Mouse (Mus musculus) midbrain, postnatal 0 days (tissue): ENCODE results near the gene Zfc3h1. TPM values are rescaled to one million over a fixed set of nuclear protein-coding genes. Genes with fewer than 3 reads are reported as not detected.

Source experiments
- ATAC-seq: fragments of 200-750 bp; cut with Nextera tagmentation; 2 replicates; pipeline ENCODE4 v1.8.0; 2017; ENCODE audit warnings: moderate number of reproducible peaks, mild to moderate bottlenecking, moderate TSS enrichment, moderate library complexity; ENCODE audit not compliant: low FRiP score
- DNase-seq: peaks from one replicate; pipeline ENCODE4 v3.0.0-alpha.2; 2015; ENCODE audit warnings: low spot score
- H3K27ac ChIP-seq: fragments of 300-500 bp; sonication (generic); 2 replicates; pipeline ENCODE4 v1.5.1; 2014; ENCODE audit warnings: low read depth, mild to moderate bottlenecking, low read length, mixed read lengths
- H3K27me3 ChIP-seq: fragments of 300-500 bp; sonication (generic); 2 replicates; pipeline ENCODE4 v1.6.1; 2014; ENCODE audit warnings: low read length, control low read depth, mixed read lengths; ENCODE audit not compliant: insufficient read depth
- H3K36me3 ChIP-seq: fragments of 300-500 bp; sonication (generic); 2 replicates; pipeline ENCODE4 v1.6.1; 2014; ENCODE audit warnings: low read length, control low read depth, mixed read lengths; ENCODE audit not compliant: insufficient read depth
- H3K4me1 ChIP-seq: fragments of 300-500 bp; sonication (generic); 2 replicates; pipeline ENCODE4 v1.6.1; 2014; ENCODE audit warnings: mild to moderate bottlenecking, control low read depth, antibody characterized with exemption, low read length, mixed read lengths; ENCODE audit not compliant: insufficient read depth
- H3K4me2 ChIP-seq: fragments of 300-500 bp; sonication (generic); 2 replicates; pipeline ENCODE4 v1.6.1; 2014; ENCODE audit warnings: low read depth, mild to moderate bottlenecking, low read length, mixed read lengths; ENCODE audit not compliant: poor library complexity, severe bottlenecking
- H3K4me3 ChIP-seq: fragments of 300-500 bp; sonication (generic); 2 replicates; pipeline ENCODE4 v1.5.1; 2014; ENCODE audit warnings: low read depth, mild to moderate bottlenecking, low read length, moderate library complexity
- H3K9ac ChIP-seq: fragments of 300-500 bp; sonication (generic); replicated peaks from 2 replicates; pipeline ENCODE4 v1.6.1; 2014; ENCODE audit warnings: mild to moderate bottlenecking, low read length, moderate library complexity, mixed read lengths; ENCODE audit not compliant: poor library complexity, severe bottlenecking
- H3K9me3 ChIP-seq: fragments of 300-500 bp; sonication (generic); 2 replicates; pipeline ENCODE4 v1.6.1; 2016; ENCODE audit warnings: low read length, control low read depth
- CTCF ChIP-seq: IDR thresholded peaks from 2 replicates; pipeline ENCODE4 v1.5.1; 2016; ENCODE audit warnings: antibody characterized with exemption, mild to moderate bottlenecking
- WGBS: fragments of 180-500 bp; shearing (Covaris S2); extraction: QIAGEN DNeasy Blood & Tissue Kit; methylation state at CpG from one replicate; pipeline ENCODE4 v1.1.7; 2014; 5-methylcytosine and 5-hydroxymethylcytosine counted together
- polyA plus RNA-seq: library from polyadenylated mRNA; unstranded; fragments of >200 nt; fragmentation: Nextera tagmentation; extraction: Ambion mirVana; gene quantifications from 2 replicates; pipeline ENCODE4 v1.2.1, GENCODE M21; 2015
- total RNA-seq: library from RNA; depleted of rRNA; stranded (reverse); fragments of >200 nt; gene quantifications from 2 replicates; pipeline ENCODE4 v1.2.3, GENCODE M21; 2014; rRNA removed

The Zfc3h1 gene
- 43.2 and 50.1 TPM in 2 replicates for total RNA-seq
- polyA plus RNA-seq, result 8.1 and 10.6 TPM in 2 replicates

DNA sequence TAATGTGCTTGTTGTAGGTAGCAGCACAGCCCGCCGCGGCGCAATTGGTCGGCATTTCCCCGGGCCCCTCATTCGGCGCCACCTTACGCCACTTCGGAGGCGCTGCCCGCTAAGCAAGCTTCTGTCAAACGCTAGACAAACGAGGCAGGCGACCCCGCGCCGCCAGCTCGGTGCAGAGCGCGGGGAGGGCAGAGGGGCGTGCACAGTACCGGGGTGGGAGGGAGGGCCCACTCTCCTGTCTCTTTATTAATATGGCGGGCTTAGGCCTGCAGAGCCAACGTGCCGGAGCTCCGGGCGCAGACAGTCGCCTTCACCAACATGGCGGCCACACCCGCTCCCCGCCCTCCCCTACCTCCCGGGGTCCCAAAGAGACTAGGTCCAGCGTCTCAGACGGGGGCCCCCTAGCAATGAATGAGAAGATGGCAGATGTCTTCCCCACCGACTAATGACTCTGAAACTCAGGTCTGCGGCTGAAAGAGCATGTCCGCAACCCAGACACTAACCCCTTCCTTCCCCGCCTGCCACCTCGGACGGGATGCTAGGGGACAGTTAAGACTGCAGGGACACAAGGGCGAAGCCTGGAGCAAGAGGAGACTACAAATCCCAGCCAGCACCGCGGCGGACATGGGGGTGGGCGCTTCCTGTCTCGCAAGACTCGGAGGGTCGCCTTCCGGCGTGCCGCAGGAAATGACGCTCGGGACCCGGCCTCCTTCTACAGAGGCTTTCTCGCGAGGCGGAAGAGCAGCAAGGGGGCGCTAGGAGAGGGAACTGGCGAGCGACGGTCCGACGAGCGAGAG, at the start of gene Zfc3h1, which contains the start of gene Thap2:
TSS of gene Zfc3h1 (plus strand) at position 739 of the 797 bp plus-strand sequence.
TSS of gene Thap2 (minus strand) at position 223 of the 797 bp plus-strand sequence.
- H3K27me3 ChIP-seq, result no peaks in the 10 kb centered on the region
- no peaks in the 10 kb centered on the region for H3K9me3 ChIP-seq
- peak within 1 kb of the TSS; percentile 71 for H3K4me2 ChIP-seq
- under 1% methylated on average over 62 of the region's 65 CpGs for WGBS
- peak within 1 kb of the TSS; percentile 97 for H3K27ac ChIP-seq
- H3K4me1 ChIP-seq, result peaks cover 11% of the 10 kb centered on the region
- peak within 1 kb of the TSS; percentile 87 for H3K9ac ChIP-seq
- ATAC-seq (peak; percentile 97), DNase-seq (peak; percentile 99)
- TF ChIP-seq CTCF, result peak; percentile 86
- no peaks in the 10 kb centered on the region for H3K36me3 ChIP-seq
- H3K4me3 ChIP-seq, result peak within 1 kb of the TSS; percentile 89

GRCm38 (mm10) chr10:115336901-115337300, 47.9 kb upstream of the Zfc3h1 start:
- H3K36me3 ChIP-seq, result peaks cover 11% of the 10 kb centered on the region
- no peak for TF ChIP-seq CTCF
- no peak overlapping the region for H3K4me3 ChIP-seq
- no peaks in the 10 kb centered on the region for H3K4me1 ChIP-seq
- ATAC-seq, result no peak
- no peak overlapping the region for H3K9ac ChIP-seq
- DNase-seq, result no peak
- H3K27me3 ChIP-seq, result no peaks in the 10 kb centered on the region
- WGBS, result 85% methylated on average over 4 of the region's 4 CpGs
- no peak overlapping the region for H3K27ac ChIP-seq
- no peaks in the 10 kb centered on the region for H3K9me3 ChIP-seq
- H3K4me2 ChIP-seq, result no peak overlapping the region

GRCm38 (mm10) chr10:115339820-115340328, 44.9 kb upstream of the Zfc3h1 start:
- peaks cover 17% of the 10 kb centered on the region for H3K36me3 ChIP-seq
- WGBS, result 94% methylated on average over 7 of the region's 7 CpGs

GRCm38 (mm10) chr10:115342771-115343425, 41.9 kb upstream of the Zfc3h1 start:
- Histone ChIP-seq H3K4me2 (no peak overlapping the region), H3K4me3 (no peak overlapping the region), H3K27ac (no peak overlapping the region), H3K36me3 (peaks cover 17% of the 10 kb centered on the region), H3K9ac (no peak overlapping the region), H3K4me1 (no peaks in the 10 kb centered on the region), H3K27me3 (no peaks in the 10 kb centered on the region), H3K9me3 (no peaks in the 10 kb centered on the region)
- WGBS, result 88% methylated on average over 4 of the region's 4 CpGs
- DNase-seq (no peak), ATAC-seq (no peak)
- TF ChIP-seq CTCF, result no peak

More at GRCm38 (mm10) chr10:115339820-115340328, 44.9 kb upstream of the Zfc3h1 start:
- no peaks in the 10 kb centered on the region for H3K9me3 ChIP-seq
- no peak overlapping the region for H3K4me2 ChIP-seq
- ATAC-seq (no peak), DNase-seq (no peak)
- no peaks in the 10 kb centered on the region for H3K4me1 ChIP-seq
- no peak overlapping the region for H3K27ac ChIP-seq
- H3K27me3 ChIP-seq, result no peaks in the 10 kb centered on the region
- no peak overlapping the region for H3K9ac ChIP-seq
- H3K4me3 ChIP-seq, result no peak overlapping the region
- no peak for TF ChIP-seq CTCF

DNA sequence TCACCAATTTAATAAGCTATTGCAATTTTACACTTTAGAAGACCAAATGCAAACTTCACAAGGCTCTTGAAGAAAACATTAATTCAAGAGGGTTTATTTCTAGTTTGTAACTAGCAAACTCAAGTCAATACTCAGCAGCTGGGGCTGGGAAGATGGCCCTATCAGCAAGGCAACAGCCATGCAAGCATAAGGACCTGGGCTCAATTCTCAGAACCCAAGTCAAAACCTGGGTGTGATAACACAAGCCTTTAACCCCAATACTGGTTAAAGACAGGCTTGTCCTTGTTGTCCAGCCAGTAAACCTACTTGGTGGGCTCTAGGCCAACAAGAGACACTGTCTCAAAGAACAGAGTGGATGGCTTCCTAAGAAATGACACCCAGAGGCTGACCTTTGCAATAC, 38.3 kb upstream of the Zfc3h1 start:
- Histone ChIP-seq H3K9ac (no peak overlapping the region), H3K27me3 (no peaks in the 10 kb centered on the region), H3K4me1 (no peaks in the 10 kb centered on the region), H3K36me3 (peaks cover 7% of the 10 kb centered on the region), H3K4me3 (no peak overlapping the region), H3K4me2 (no peak overlapping the region), H3K27ac (no peak overlapping the region), H3K9me3 (no peaks in the 10 kb centered on the region)
- no peak for TF ChIP-seq CTCF
- ATAC-seq (no peak), DNase-seq (no peak)

DNA sequence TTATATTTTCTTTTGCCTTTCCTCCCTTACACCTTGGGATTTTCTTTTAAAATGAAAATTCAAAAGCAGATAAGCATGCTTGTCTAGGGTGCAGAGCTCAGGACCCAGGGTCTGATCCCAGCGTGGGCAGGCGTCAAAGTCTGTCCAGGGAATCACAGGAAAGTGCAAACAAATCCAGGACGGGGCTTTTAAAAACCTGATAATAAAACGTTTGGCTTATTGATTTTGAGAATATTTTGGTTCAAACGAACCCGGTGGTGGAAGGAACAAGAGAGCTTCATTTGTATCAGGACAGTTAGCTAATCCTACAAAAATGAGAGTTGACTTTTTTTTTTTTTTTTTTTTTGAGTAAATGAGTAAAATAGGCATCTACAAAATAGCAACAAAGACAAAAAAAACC, 36.6 kb upstream of the Zfc3h1 start:
- ATAC-seq (no peak), DNase-seq (no peak)
- Histone ChIP-seq H3K4me3 (no peak overlapping the region), H3K4me2 (no peak overlapping the region), H3K36me3 (no peaks in the 10 kb centered on the region), H3K27me3 (no peaks in the 10 kb centered on the region), H3K27ac (no peak overlapping the region), H3K9me3 (no peaks in the 10 kb centered on the region), H3K4me1 (no peaks in the 10 kb centered on the region), H3K9ac (no peak overlapping the region)
- TF ChIP-seq CTCF, result no peak
- 81% methylated on average over 6 of the region's 6 CpGs for WGBS
